Mouse (Mus musculus) bone marrow, adult 2 months (tissue): ENCODE data around the gene Sorbs1.

Source experiments
- CTCF ChIP-seq: fragments of 200-500 bp; IDR thresholded peaks from 2 replicates; pipeline ENCODE4 v1.5.1; 2011; ENCODE audit warnings: low read length, control low read depth; ENCODE audit not compliant: control insufficient read depth, insufficient read depth
- POLR2A ChIP-seq: fragments of 200-500 bp; IDR thresholded peaks from 2 replicates; pipeline ENCODE4 v1.6.1; 2011; ENCODE audit warnings: low read depth, mild to moderate bottlenecking, control low read depth, low read length, borderline replicate concordance; ENCODE audit not compliant: control insufficient read depth

DNA sequence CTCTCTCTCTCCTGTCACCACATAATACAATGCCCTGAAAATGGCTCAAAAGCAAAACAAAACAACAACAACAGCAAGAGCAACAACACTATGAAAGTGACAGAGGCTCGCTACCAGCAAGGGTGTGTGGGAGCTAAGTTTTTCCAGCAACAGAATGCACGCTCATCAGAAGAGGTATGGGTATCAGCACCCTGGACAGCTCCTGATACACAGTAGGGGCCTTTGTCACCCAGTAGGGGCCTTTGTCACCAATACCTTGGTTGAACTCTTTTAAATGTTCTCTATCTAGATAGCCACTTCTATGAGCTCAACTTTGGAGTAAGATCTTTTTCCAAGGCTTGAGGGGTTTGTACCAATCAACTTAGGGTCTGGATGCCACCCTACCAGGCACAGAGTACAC, 138.9 kb downstream of the Sorbs1 start:
- TF ChIP-seq CTCF: no peak
- no peak for TF ChIP-seq POLR2A
